Mouse (Mus musculus) CH12.LX (cell line): Measurements from ENCODE around the gene Cenpb. TPM values are rescaled to one million over a fixed set of nuclear protein-coding genes. Genes with fewer than 3 reads are reported as not detected.

Experiments
- DNase-seq: peaks from one replicate; pipeline ENCODE4 v3.0.0-alpha.2; 2013; ENCODE audit errors: extremely low read depth
- H3K27ac ChIP-seq: 2 replicates; pipeline ENCODE4 v1.5.1; 2012; ENCODE audit warnings: low read depth, mild to moderate bottlenecking, control low read depth, moderate library complexity; ENCODE audit not compliant: insufficient read depth
- H3K27me3 ChIP-seq: replicated peaks from 2 replicates; pipeline ENCODE3; 2012; ENCODE audit warnings: inconsistent platforms
- H3K36me3 ChIP-seq, 2 experiments: replicated peaks in 1 of 2; 2 replicates each; pipeline versions ENCODE3 to v1.6.1; 2012; ENCODE audit warnings: inconsistent platforms in 1 of 2, low read length in 1 of 2, mild to moderate bottlenecking in 1 of 2, mixed read lengths in 1 of 2, moderate library complexity in 1 of 2; ENCODE audit not compliant: control insufficient read depth in 1 of 2, insufficient read depth in 1 of 2
- H3K4me1 ChIP-seq, 2 experiments: 2 replicates each; pipeline ENCODE4 v1.6.1; 2012; ENCODE audit warnings: inconsistent platforms in 1 of 2, moderate library complexity in 1 of 2; ENCODE audit not compliant: insufficient read depth in 2 of 2, control insufficient read depth in 1 of 2
- H3K4me2 ChIP-seq: 2 replicates; pipeline ENCODE4 v1.6.1; 2012; ENCODE audit warnings: low read depth, mild to moderate bottlenecking, control low read depth; ENCODE audit not compliant: poor library complexity, insufficient read depth, severe bottlenecking
- H3K4me3 ChIP-seq, 3 experiments: fragments of 150-350 bp in 1 of 3; sonication (generic) in 1 of 3; replicated peaks in 1 of 3; 2 replicates each; pipeline versions ENCODE3 to v1.5.1; 2011 to 2012; ENCODE audit warnings: low read depth in 2 of 3, low read length in 2 of 3, mild to moderate bottlenecking in 2 of 3, moderate library complexity in 2 of 3, control low read depth in 1 of 3, improper control_type of control experiment in 1 of 3, inconsistent platforms in 1 of 3, mixed read lengths in 1 of 3; ENCODE audit not compliant: poor library complexity in 1 of 3
- H3K79me2 ChIP-seq: replicated peaks from 2 replicates; pipeline ENCODE4 v1.6.1; 2012; ENCODE audit warnings: mild to moderate bottlenecking, moderate library complexity; ENCODE audit not compliant: control insufficient read depth, poor library complexity, insufficient read depth, severe bottlenecking; ENCODE audit errors: extremely low read depth
- H3K9ac ChIP-seq: 2 replicates; pipeline ENCODE4 v1.6.1; 2012; ENCODE audit warnings: low read depth, mild to moderate bottlenecking, control low read depth, moderate library complexity; ENCODE audit not compliant: insufficient read depth
- H3K9me3 ChIP-seq: replicated peaks from 2 replicates; pipeline ENCODE3; 2012; ENCODE audit warnings: low read length, inconsistent platforms, mixed read lengths
- BHLHE40 ChIP-seq: IDR thresholded peaks from 2 replicates; pipeline ENCODE4 v1.6.1; 2011; ENCODE audit warnings: mild to moderate bottlenecking, low read depth, low read length, improper control_type of control experiment
- CHD1 ChIP-seq: IDR thresholded peaks from 2 replicates; pipeline ENCODE4 v1.6.1; 2012; ENCODE audit warnings: low read depth, low read length, improper control_type of control experiment, inconsistent platforms
- CHD2 ChIP-seq: IDR thresholded peaks from 2 replicates; pipeline ENCODE4 v1.6.1; 2011; ENCODE audit warnings: low read length, improper control_type of control experiment
- EP300 ChIP-seq: IDR thresholded peaks from 2 replicates; pipeline ENCODE4 v1.6.1; 2011; ENCODE audit warnings: low read length, improper control_type of control experiment
- GABPA ChIP-seq: IDR thresholded peaks from 2 replicates; pipeline ENCODE4 v1.6.1; 2012; ENCODE audit warnings: low read depth, low read length, improper control_type of control experiment, inconsistent platforms; ENCODE audit not compliant: insufficient replicate concordance
- JUN ChIP-seq: IDR thresholded peaks from 2 replicates; pipeline ENCODE4 v1.6.1; 2011; ENCODE audit warnings: low read depth, mild to moderate bottlenecking, low read length, improper control_type of control experiment, moderate library complexity; ENCODE audit not compliant: insufficient read depth
- MAFK ChIP-seq: IDR thresholded peaks from 2 replicates; pipeline ENCODE4 v1.6.1; 2011; ENCODE audit warnings: low read length, improper control_type of control experiment; ENCODE audit not compliant: insufficient replicate concordance
- MAX ChIP-seq: IDR thresholded peaks from 2 replicates; pipeline ENCODE4 v1.6.1; 2011; ENCODE audit warnings: low read length, improper control_type of control experiment
- MAZ ChIP-seq: IDR thresholded peaks from 2 replicates; pipeline ENCODE4 v1.6.1; 2012; ENCODE audit warnings: low read depth, mild to moderate bottlenecking, inconsistent platforms, low read length, improper control_type of control experiment, moderate library complexity
- MXI1 ChIP-seq: IDR thresholded peaks from 2 replicates; pipeline ENCODE4 v1.6.1; 2011; ENCODE audit warnings: mild to moderate bottlenecking, low read depth, low read length, improper control_type of control experiment
- NELFE ChIP-seq: IDR thresholded peaks from 2 replicates; pipeline ENCODE4 v1.6.1; 2011; ENCODE audit warnings: low read depth, low read length, improper control_type of control experiment
- NRF1 ChIP-seq: IDR thresholded peaks from 2 replicates; pipeline ENCODE4 v1.6.1; 2014; ENCODE audit warnings: low read depth, mild to moderate bottlenecking, inconsistent platforms, low read length, improper control_type of control experiment, moderate library complexity
- PAX5 ChIP-seq: IDR thresholded peaks from 2 replicates; pipeline ENCODE4 v1.6.1; 2012; ENCODE audit warnings: low read length, inconsistent platforms, mixed read lengths
- POLR2A ChIP-seq: IDR thresholded peaks from 2 replicates; pipeline ENCODE4 v1.6.1; 2011; ENCODE audit warnings: low read depth, mild to moderate bottlenecking, improper control_type of control experiment, low read length
- SIN3A ChIP-seq: IDR thresholded peaks from 2 replicates; pipeline ENCODE4 v1.6.1; 2012; ENCODE audit warnings: low read length, improper control_type of control experiment, inconsistent platforms
- USF2 ChIP-seq: conservative IDR thresholded peaks from 2 replicates; pipeline ENCODE4 v1.6.1; 2011; ENCODE audit warnings: low read depth, low read length, improper control_type of control experiment
- dilution Hi-C: fragments of 300-500 bp; cut with MboI; formaldehyde crosslinking; loops from 2 replicates; pipeline ENCODE4 v1.14.3; 2020; ENCODE audit warnings: low sequenced_read_pairs; ENCODE audit not compliant: extremely low pct_unique_long_range_greater_than_20kb, extremely low pct_ligation_motif_present
- in situ Hi-C: fragments of 300-500 bp; cut with MboI; formaldehyde crosslinking; loops from 3 replicates; pipeline ENCODE4 v1.14.3; 2019; ENCODE audit warnings: low sequenced_read_pairs, low pct_ligation_motif_present, low pct_unique_long_range_greater_than_20kb, mixed read lengths
- polyA plus RNA-seq: library from polyadenylated mRNA; unstranded; fragments of >175 nt; gene quantifications from 2 replicates; pipeline ENCODE4 v1.2.1, GENCODE M21; 2012; ENCODE audit warnings: low read depth; ENCODE audit not compliant: insufficient read length
- total RNA-seq, 2 experiments: library from RNA; depleted of rRNA; stranded (reverse); fragments of 300-350 nt in 1 of 2; fragments of >200 nt in 1 of 2; gene quantifications; 2 replicates each; pipeline ENCODE4 v1.2.3; 2012 to 2014

The Cenpb gene
- total and polyA plus RNA-seq, 3 experiments, result 18.1 to 26.6 (median 24.4) TPM

- dilution Hi-C loops (no loop called here), in situ Hi-C loops (no loop called here)
- TF ChIP-seq USF2 (no peak), NRF1 (no peak), CHD2 (no peak), GABPA (no peak), JUN (no peak), MAZ (no peak), MAX (peak; percentile 73), BHLHE40 (no peak), MAFK (no peak), CHD1 (no peak), PAX5 (no peak), SIN3A (no peak), NELFE (peak; percentile 37; the same call in 1 of the 2 replicates), POLR2A (no peak), MXI1 (peak; percentile 50)
- Histone ChIP-seq H3K79me2 (no peaks in the 10 kb centered on the region), H3K4me2 (peak overlapping the region; percentile 93), H3K9ac (peak overlapping the region; percentile 6; the same call in 1 of the 2 replicates), H3K27me3 (peaks cover 4% of the 10 kb centered on the region), H3K27ac (no peak overlapping the region), H3K36me3 (peaks cover 0 to 4% of the 10 kb centered on the region in 2 experiments), H3K9me3 (no peaks in the 10 kb centered on the region), H3K4me3 (peak overlapping the region; percentile 40 to 78 (median 42)), H3K4me1 (peaks cover 20 to 45% of the 10 kb centered on the region in 2 experiments)
- no peak for DNase-seq
These were observed 6.5 kb upstream of the Cenpb start for GRCm38 (mm10) chr2:131186343-131186742.

- Histone ChIP-seq H3K79me2 (no peaks in the 10 kb centered on the region), H3K27me3 (no peaks in the 10 kb centered on the region), H3K4me2 (peak overlapping the region; percentile 78), H3K9ac (peak overlapping the region; percentile 89), H3K36me3 (peaks cover 0 to 24% of the 10 kb centered on the region in 2 experiments), H3K9me3 (no peaks in the 10 kb centered on the region), H3K27ac (peak overlapping the region; percentile 28), H3K4me3 (peak overlapping the region; percentile 57 to 96 (median 69)), H3K4me1 (peaks cover 16 to 30% of the 10 kb centered on the region in 2 experiments)
- DNase-seq, result peak; percentile 57
- in situ Hi-C loops (no loop called here), dilution Hi-C loops (no loop called here)
- TF ChIP-seq SIN3A (0 out of 2 replicates have a peak, but pooled peaks have one; percentile 34), EP300 (no peak)
These were observed 501 bp downstream of the Cenpb start for GRCm38 (mm10) chr2:131179246-131179886.
